Mouse (Mus musculus) layer of hippocampus, adult 2 months (tissue): ENCODE measurements around the gene Cenpj. TPM values are rescaled to one million over a fixed set of nuclear protein-coding genes. Genes with fewer than 3 reads are reported as not detected.
A peak's percentile ranks its signal among the peaks of the same experiment; 100 is the strongest.

Source experiments
- DNase-seq, 2 experiments: peaks; one replicate each; pipeline ENCODE4 v3.0.0; 2022; ENCODE audit warnings: low spot score in 2 of 2
- H3K27ac ChIP-seq: fragments of 200-600 bp; 2 replicates; pipeline ENCODE4 v1.8.1; 2022
- H3K4me3 ChIP-seq: fragments of 200-600 bp; 2 replicates; pipeline ENCODE4 v1.8.1; 2022; ENCODE audit warnings: mild to moderate bottlenecking
- CTCF ChIP-seq: fragments of 200-600 bp; conservative IDR thresholded peaks from 2 replicates; pipeline ENCODE4 v1.8.1; 2022; ENCODE audit warnings: antibody characterized with exemption, mild to moderate bottlenecking, moderate library complexity
- total RNA-seq, 2 experiments: library from RNA; stranded (reverse); gene quantifications; 2 replicates each; pipeline ENCODE4 v1.2.3; 2021

Cenpj gene
- total RNA-seq, 2 experiments from 2014 or later: 3.5 to 3.6 TPM

- DNase-seq: no peak
- TF ChIP-seq CTCF: no peak
These were observed 60.5 kb downstream of the Cenpj start for GRCm38 (mm10) chr14:56514775-56515174.

GRCm38 (mm10) chr14:56512084-56512483 is 63.1 kb downstream of the Cenpj start:
- Histone ChIP-seq H3K27ac (no peak overlapping the region), H3K4me3 (no peak overlapping the region)
- TF ChIP-seq CTCF: peak; percentile 58
- DNase-seq: no peak

More at GRCm38 (mm10) chr14:56514775-56515174, 60.5 kb downstream of the Cenpj start:
- no peak overlapping the region for H3K27ac ChIP-seq
- no peak overlapping the region for H3K4me3 ChIP-seq

DNA sequence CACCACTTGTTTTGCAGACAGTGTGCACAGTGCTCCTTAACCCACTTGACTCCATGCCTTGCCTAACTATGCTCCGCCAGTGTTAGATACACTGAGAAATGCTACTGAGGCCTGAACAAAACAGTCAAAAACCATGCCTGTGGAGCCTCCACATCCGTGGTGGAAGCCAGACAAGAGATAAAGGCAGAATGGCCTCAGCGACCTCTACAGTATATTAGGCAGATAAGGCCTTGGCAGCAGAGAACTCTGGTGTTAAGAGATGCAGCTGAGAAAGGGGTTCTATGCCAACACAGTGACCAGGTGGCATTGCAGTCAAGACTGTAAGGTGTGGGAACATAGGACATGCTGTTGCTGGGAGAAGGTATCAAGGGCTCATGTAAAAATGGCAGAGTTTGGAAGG is 68.5 kb downstream of the Cenpj start:
- Histone ChIP-seq H3K27ac (no peak overlapping the region), H3K4me3 (no peak overlapping the region)
- TF ChIP-seq CTCF: no peak
- no peak for DNase-seq

GRCm38 (mm10) chr14:56502407-56502806 is 72.8 kb downstream of the Cenpj start:
- no peak for TF ChIP-seq CTCF

GRCm38 (mm10) chr14:56489806-56490205 is 85.4 kb downstream of the Cenpj start:
- Histone ChIP-seq H3K27ac (no peak overlapping the region), H3K4me3 (no peak overlapping the region)
- no peak for DNase-seq
- no peak for TF ChIP-seq CTCF

More at GRCm38 (mm10) chr14:56502407-56502806, 72.8 kb downstream of the Cenpj start:
- DNase-seq: no peak
- H3K4me3 ChIP-seq: no peak overlapping the region
- H3K27ac ChIP-seq: no peak overlapping the region

Other genes with a start within 250 kb of the Cenpj start
- not detected for gene Atp12a, start 210.4 kb downstream of the Cenpj start, total RNA-seq
- under 1 TPM; 0.51 to 0.79 TPM for gene Rnf17, start 172.8 kb downstream of the Cenpj start, total RNA-seq
- 1 to 10 TPM; 4.3 to 5.0 TPM for gene Parp4, start 194 bp upstream of the Cenpj start, total RNA-seq
- 10 to 100 TPM; 52.2 to 54.6 TPM for gene Mphosph8, start 92.8 kb upstream of the Cenpj start, total RNA-seq
- 10 to 100 TPM; 59.5 to 70.8 TPM for gene Pspc1, start 202.9 kb upstream of the Cenpj start, total RNA-seq
- 10 to 100 TPM; 28.0 to 32.2 TPM for gene Zmym5, start 236.3 kb upstream of the Cenpj start, total RNA-seq